Mouse (Mus musculus): ENCODE data around the gene Ikzf2. TPM values are rescaled to one million over a fixed set of nuclear protein-coding genes. Genes with fewer than 3 reads are reported as not detected.

The Ikzf2 gene
- polyA plus RNA-seq, 1 experiment from 2014 or later: 4.3 TPM

- ATAC-seq (ENCODE audit: low FRiP score): no peak
- 87% methylated on average over 11 of the region's 11 CpGs for WGBS
- H3K4me2 ChIP-seq: no peak overlapping the region
Observed at GRCm38 (mm10) chr1:69493309-69494047, 193.6 kb downstream of the Ikzf2 start.

GRCm38 (mm10) chr1:69492013-69492412, 195.0 kb downstream of the Ikzf2 start:
- WGBS: 90% methylated on average over 4 of the region's 4 CpGs
- Histone ChIP-seq H3K9me3 (no peaks in the 10 kb centered on the region), H3K4me1 (replicated peaks) (no peaks in the 10 kb centered on the region), H3K9ac (no peak overlapping the region), H3K4me3 (no peak overlapping the region), H3K27me3 (no peaks in the 10 kb centered on the region), H3K27ac (no peak overlapping the region), H3K36me3 (no peaks in the 10 kb centered on the region), H3K4me2 (no peak overlapping the region)
- no peak for ATAC-seq (ENCODE audit: low FRiP score)

More at GRCm38 (mm10) chr1:69493309-69494047, 193.6 kb downstream of the Ikzf2 start:
- H3K9me3 ChIP-seq: no peaks in the 10 kb centered on the region
- no peak overlapping the region for H3K4me3 ChIP-seq
- no peaks in the 10 kb centered on the region for H3K4me1 ChIP-seq (replicated peaks)
- no peaks in the 10 kb centered on the region for H3K36me3 ChIP-seq
- no peak overlapping the region for H3K27ac ChIP-seq
- H3K9ac ChIP-seq: no peak overlapping the region
- H3K27me3 ChIP-seq: no peaks in the 10 kb centered on the region

- WGBS: 69% methylated on average over 7 of the region's 7 CpGs
- no peaks in the 10 kb centered on the region for H3K9me3 ChIP-seq
- no peak overlapping the region for H3K9ac ChIP-seq
- H3K4me1 ChIP-seq (replicated peaks): no peaks in the 10 kb centered on the region
- no peak for ATAC-seq (ENCODE audit: low FRiP score)
- H3K4me3 ChIP-seq: no peak overlapping the region
- H3K27me3 ChIP-seq: no peaks in the 10 kb centered on the region
- no peak overlapping the region for H3K27ac ChIP-seq
- no peak overlapping the region for H3K4me2 ChIP-seq
- H3K36me3 ChIP-seq: no peaks in the 10 kb centered on the region
Observed at GRCm38 (mm10) chr1:69489026-69489425, 198.0 kb downstream of the Ikzf2 start.

GRCm38 (mm10) chr1:69488625-69489024, 198.4 kb downstream of the Ikzf2 start:
- no peaks in the 10 kb centered on the region for H3K36me3 ChIP-seq
- no peaks in the 10 kb centered on the region for H3K9me3 ChIP-seq
- no peaks in the 10 kb centered on the region for H3K27me3 ChIP-seq
- H3K4me3 ChIP-seq: no peak overlapping the region
- no peak overlapping the region for H3K4me2 ChIP-seq
- no peaks in the 10 kb centered on the region for H3K4me1 ChIP-seq (replicated peaks)
- no peak overlapping the region for H3K27ac ChIP-seq
- no peak overlapping the region for H3K9ac ChIP-seq
- no peak for ATAC-seq (ENCODE audit: low FRiP score)
- WGBS: 79% methylated on average over 6 of the region's 6 CpGs

Other genes with a start within 250 kb of the Ikzf2 start
- gene Spag16, start 139.7 kb upstream of the Ikzf2 start, polyA plus RNA-seq (2015; fragmentation: Nextera tagmentation; extraction: Ambion mirVana): 1.2 and 2.1 TPM in 2 replicates